Mouse (Mus musculus) spleen, postnatal 36 days (tissue): Measurements from ENCODE around the gene Gm45717.

Source experiments
- DNase-seq, 2 experiments: peaks; one replicate each; pipeline ENCODE4 v3.0.0; 2022; ENCODE audit warnings: low spot score in 2 of 2, mixed read lengths in 1 of 2

Gene Gm45717

GRCm38 (mm10) chr7:140905642-140906081, 50.1 kb downstream of the Gm45717 start:
- DNase-seq, result no peak

GRCm38 (mm10) chr7:140903212-140903611, 52.5 kb downstream of the Gm45717 start:
- peak; percentile 49 to 56 for DNase-seq

- DNase-seq, result no peak
Measured at GRCm38 (mm10) chr7:140902036-140902875, 53.5 kb downstream of the Gm45717 start.

GRCm38 (mm10) chr7:140900220-140900619, 55.5 kb downstream of the Gm45717 start, which contains the start of gene Cox8b:
TSS of gene Cox8b (minus strand) at chr7:140900446.
- DNase-seq, result no peak
